Mouse (Mus musculus): ENCODE measurements at regions not wholly inside any gene's neighbourhood (a gene's known extent, or its start where the extent isn't known, plus 50 kb on each side); places are given as distances from the start of the nearest gene placed in this dataset.

GRCm38 (mm10) chr4:31609559-31609958, 354.3 kb upstream of the Map3k7 start:
- H3K27me3 ChIP-seq (ENCODE audit: control insufficient read depth in 1 of 2, insufficient read depth in 2 of 2, low read length in 2 of 2), result no peaks in the 10 kb centered on the region
- H3K36me3 ChIP-seq (ENCODE audit: control insufficient read depth in 1 of 2, insufficient read depth in 2 of 2, low read length in 2 of 2), result no peaks in the 10 kb centered on the region
- TF ChIP-seq TBP (IDR thresholded peaks at IDR 0.05; ENCODE audit: low read depth, low read length) (no peak), RCOR1 (IDR thresholded peaks at IDR 0.05; ENCODE audit: low read depth, low read length) (no peak), CHD1 (IDR thresholded peaks at IDR 0.05; ENCODE audit: low read depth, low read length) (no peak), GABPA (IDR thresholded peaks at IDR 0.05; ENCODE audit: low read depth, low read length) (no peak), NRF1 (IDR thresholded peaks at IDR 0.05; ENCODE audit: insufficient read depth, low read depth, low read length, poor library complexity, severe bottlenecking) (no peak), USF1 (IDR thresholded peaks at IDR 0.05; ENCODE audit: low read depth, low read length) (no peak), EP300 (IDR thresholded peaks at IDR 0.05; ENCODE audit: low read depth in 1 of 2, low read length in 2 of 2) (no peak)
- no peak overlapping the region for H3K27ac ChIP-seq (ENCODE audit: control insufficient read depth, low read depth, low read length)
- no peak overlapping the region for H3K4me3 ChIP-seq (ENCODE audit: control insufficient read depth in 1 of 2, insufficient read depth in 1 of 2, low read depth in 2 of 2, low read length in 2 of 2)
- H3K9ac ChIP-seq (ENCODE audit: control insufficient read depth, low read depth, low read length, poor library complexity, severe bottlenecking), result no peak overlapping the region
- no peaks in the 10 kb centered on the region for H3K9me3 ChIP-seq (replicated peaks; ENCODE audit: insufficient read depth, low read length)
- DNase-seq (ENCODE audit: low read depth, low spot score), result no peak
- H3K79me2 ChIP-seq (ENCODE audit: control insufficient read depth, insufficient read depth, low read length, poor library complexity), result no peaks in the 10 kb centered on the region
- H3K4me1 ChIP-seq (ENCODE audit: control insufficient read depth in 1 of 2, insufficient read depth in 2 of 2, low read length in 2 of 2), result no peaks in the 10 kb centered on the region

GRCm38 (mm10) chr4:31612147-31612824, 351.6 kb upstream of the Map3k7 start:
- Histone ChIP-seq H3K27me3 (ENCODE audit: control insufficient read depth in 1 of 2, insufficient read depth in 2 of 2, low read length in 2 of 2) (no peaks in the 10 kb centered on the region), H3K79me2 (ENCODE audit: control insufficient read depth, insufficient read depth, low read length, poor library complexity) (no peaks in the 10 kb centered on the region), H3K4me3 (ENCODE audit: control insufficient read depth in 1 of 2, insufficient read depth in 1 of 2, low read depth in 2 of 2, low read length in 2 of 2) (no peak overlapping the region), H3K4me1 (ENCODE audit: control insufficient read depth in 1 of 2, insufficient read depth in 2 of 2, low read length in 2 of 2) (no peaks in the 10 kb centered on the region), H3K9ac (ENCODE audit: control insufficient read depth, low read depth, low read length, poor library complexity, severe bottlenecking) (no peak overlapping the region), H3K9me3 (replicated peaks; ENCODE audit: insufficient read depth, low read length) (no peaks in the 10 kb centered on the region), H3K27ac (ENCODE audit: control insufficient read depth, low read depth, low read length) (no peak overlapping the region), H3K36me3 (ENCODE audit: control insufficient read depth in 1 of 2, insufficient read depth in 2 of 2, low read length in 2 of 2) (no peaks in the 10 kb centered on the region)
- DNase-seq (ENCODE audit: low read depth, low spot score), result no peak
- TF ChIP-seq CHD2 (IDR thresholded peaks at IDR 0.05; ENCODE audit: low read length), result no peak
- TF ChIP-seq POLR2AphosphoS5 (IDR thresholded peaks at IDR 0.05; ENCODE audit: borderline replicate concordance, low read depth, low read length), result no peak
- TF ChIP-seq POLR2AphosphoS2 (IDR thresholded peaks at IDR 0.05; ENCODE audit: low read length), result no peak
- TF ChIP-seq TAL1 (IDR thresholded peaks at IDR 0.05; ENCODE audit: low read length), result no peak
- no peak for TF ChIP-seq MYC (IDR thresholded peaks at IDR 0.05; ENCODE audit: low read depth, low read length)
- TF ChIP-seq ELF1 (IDR thresholded peaks at IDR 0.05; ENCODE audit: low read depth, low read length), result no peak
- TF ChIP-seq ZMIZ1 (IDR thresholded peaks at IDR 0.05; ENCODE audit: low read depth, low read length), result no peak
- no peak for TF ChIP-seq CTCF (IDR thresholded peaks at IDR 0.05 in 2 of 3, conservative IDR thresholded peaks at IDR 0.05 in 1 of 3; ENCODE audit: control insufficient read depth in 1 of 3, insufficient read depth in 1 of 3, low read depth in 2 of 3, low read length in 3 of 3, poor library complexity in 1 of 3, severe bottlenecking in 1 of 3)
- TF ChIP-seq ZNF384 (IDR thresholded peaks at IDR 0.05; ENCODE audit: low read depth, low read length), result no peak
- no peak for TF ChIP-seq TCF12 (IDR thresholded peaks at IDR 0.05; ENCODE audit: low read depth, low read length)
- TF ChIP-seq E2F4 (IDR thresholded peaks at IDR 0.05; ENCODE audit: borderline replicate concordance, low read depth, low read length), result no peak
- TF ChIP-seq RCOR1 (IDR thresholded peaks at IDR 0.05; ENCODE audit: low read depth, low read length), result no peak
- no peak for TF ChIP-seq BHLHE40 (IDR thresholded peaks at IDR 0.05; ENCODE audit: borderline replicate concordance, low read depth, low read length)
- TF ChIP-seq USF2 (IDR thresholded peaks at IDR 0.05; ENCODE audit: borderline replicate concordance in 1 of 2, insufficient read depth in 1 of 2, low read depth in 1 of 2, low read length in 2 of 2), result no peak
- no peak for TF ChIP-seq RAD21 (IDR thresholded peaks at IDR 0.05; ENCODE audit: low read depth, low read length)
- no peak for TF ChIP-seq MYB (IDR thresholded peaks at IDR 0.05; ENCODE audit: low read depth, low read length)
- no peak for TF ChIP-seq HCFC1 (IDR thresholded peaks at IDR 0.05; ENCODE audit: low read depth, low read length)
- no peak for TF ChIP-seq SIN3A (IDR thresholded peaks at IDR 0.05; ENCODE audit: low read length)
- TF ChIP-seq USF1 (IDR thresholded peaks at IDR 0.05; ENCODE audit: low read depth, low read length), result no peak

Data from MEL (cell line).